Mouse (Mus musculus) right cerebral cortex, postnatal 25 days (tissue): Measurements from ENCODE around the gene Dcp1a.

Source experiments
- DNase-seq: peaks from one replicate; pipeline ENCODE4 v3.0.0; 2022

Dcp1a gene

DNA sequence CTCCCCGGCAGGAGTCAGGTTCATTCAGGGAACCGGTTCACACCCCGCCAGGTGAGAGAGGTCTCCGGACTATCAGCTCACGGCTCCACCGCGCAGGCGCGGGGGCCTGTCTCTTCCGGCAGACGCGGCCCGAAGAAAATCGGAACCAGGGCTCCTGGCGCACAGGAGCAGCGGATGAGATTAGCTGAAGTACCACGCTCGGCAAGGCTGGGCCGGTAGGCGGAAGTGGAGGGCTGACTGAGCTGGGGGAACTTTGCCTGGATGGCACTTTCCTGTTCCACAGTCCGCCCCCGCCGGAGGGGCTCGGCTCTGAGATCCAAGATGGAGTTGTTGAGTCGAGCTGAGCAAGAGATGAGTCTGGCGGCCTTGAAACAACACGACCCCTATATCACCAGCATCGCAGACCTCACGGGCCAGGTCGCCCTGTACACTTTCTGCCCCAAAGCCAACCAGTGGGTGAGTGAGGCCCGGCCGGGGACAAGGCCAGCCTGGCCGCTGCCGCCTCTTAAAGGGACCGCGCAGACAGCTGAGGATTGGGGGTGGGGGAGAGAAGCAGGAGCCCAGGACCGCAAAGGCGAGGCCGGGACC is at the start of gene Dcp1a:
Dcp1a (plus strand) TSS at position 175 of the 588 bp plus-strand sequence.
- peak; percentile 95 for DNase-seq

DNA sequence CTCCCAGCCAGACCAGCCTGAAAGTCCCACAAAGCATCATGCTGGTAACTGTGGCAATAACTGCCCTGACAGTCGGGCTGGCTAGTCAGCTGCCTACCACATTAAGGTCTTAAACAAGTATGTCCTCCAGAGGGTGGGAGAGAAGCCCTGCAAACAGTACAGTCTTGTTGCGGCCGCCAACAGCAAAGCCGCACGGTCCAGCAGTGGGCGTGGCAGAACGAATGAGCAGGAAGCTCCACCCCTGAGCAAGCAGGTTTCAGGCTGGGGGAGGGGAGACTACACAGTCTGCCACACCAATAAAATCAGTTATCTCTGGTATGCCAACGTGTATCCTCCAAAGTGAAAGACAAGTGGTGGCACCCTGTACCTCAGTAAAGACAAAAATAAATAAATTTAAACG is 49.7 kb upstream of the Dcp1a start:
- no peak for DNase-seq

DNA sequence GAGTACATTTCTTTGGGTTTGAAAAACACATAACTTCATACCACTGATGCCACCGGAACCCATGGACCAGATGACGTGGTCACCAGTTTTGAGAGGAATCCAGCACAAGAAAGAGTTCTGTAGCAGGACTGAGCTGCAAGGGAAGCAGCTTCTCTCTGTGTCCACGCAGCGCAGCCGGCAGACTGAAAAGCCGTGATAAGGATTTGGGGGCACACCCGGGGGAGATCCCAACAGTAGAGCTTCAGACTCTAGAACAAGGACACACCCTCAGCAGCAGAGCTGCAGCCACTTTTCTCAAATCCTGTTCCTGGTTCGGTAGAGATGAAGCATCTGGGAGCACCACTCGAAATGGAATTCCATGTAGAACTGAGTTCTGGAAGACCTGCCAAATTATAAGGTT is 49.3 kb upstream of the Dcp1a start:
- DNase-seq: no peak

DNA sequence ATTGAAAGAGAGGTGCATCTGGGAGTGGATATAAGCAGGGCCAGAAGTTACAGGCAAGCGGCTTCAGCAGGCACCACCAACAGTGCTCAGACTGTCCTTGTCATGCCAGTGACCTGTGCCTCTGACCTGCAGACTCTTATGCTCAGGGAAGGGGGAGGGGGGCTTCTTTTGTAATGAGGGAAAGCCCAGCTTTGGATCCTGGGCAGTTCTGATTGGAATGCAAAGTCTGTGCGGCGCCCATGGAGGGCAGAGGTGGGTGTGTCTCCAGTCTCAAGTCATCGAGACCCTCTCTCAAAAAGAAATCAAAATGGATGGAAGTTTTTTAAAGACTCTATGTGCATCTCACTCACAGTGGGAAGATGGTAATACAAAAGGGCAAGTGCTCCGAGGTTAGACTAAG is 48.9 kb upstream of the Dcp1a start:
- DNase-seq: no peak

DNA sequence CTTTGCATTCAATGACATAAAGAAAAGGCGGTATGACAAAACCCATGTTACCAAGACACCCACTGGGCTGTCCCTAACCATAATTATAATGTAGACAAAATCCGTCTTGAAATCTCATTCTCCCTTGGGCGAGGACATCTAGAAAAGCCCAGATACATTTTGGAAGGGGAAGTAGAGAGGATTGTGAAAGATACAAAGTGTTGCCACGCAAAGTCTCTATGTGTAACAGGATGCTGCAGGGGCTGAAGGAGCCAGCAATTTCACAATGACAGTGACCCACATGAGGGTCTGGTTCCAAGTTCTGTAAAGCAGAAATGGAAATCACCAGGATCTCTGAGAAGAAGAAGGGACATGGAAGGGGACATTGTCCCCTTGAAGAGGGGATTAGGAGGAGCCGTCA is 44.0 kb upstream of the Dcp1a start:
- DNase-seq: no peak

DNA sequence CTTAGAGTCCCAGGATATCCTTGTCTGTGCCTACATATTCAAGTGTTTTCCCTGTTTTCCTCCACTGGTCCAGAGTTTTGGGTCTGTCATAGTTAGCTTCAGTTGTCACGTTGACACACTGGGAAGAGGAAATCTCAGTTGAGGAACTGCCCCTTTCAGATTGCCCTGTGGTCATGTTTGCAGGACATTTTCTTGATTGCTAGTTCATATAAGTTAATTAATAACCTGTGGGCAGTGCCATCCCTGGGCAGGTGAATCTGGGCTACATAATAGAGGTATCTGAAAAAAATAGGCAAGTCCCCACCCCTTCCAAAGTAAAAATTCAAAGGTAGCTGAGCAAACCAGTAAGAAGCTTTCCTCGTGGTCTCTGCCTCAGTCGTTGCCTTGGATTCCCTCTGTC is 39.4 kb upstream of the Dcp1a start:
- no peak for DNase-seq

DNA sequence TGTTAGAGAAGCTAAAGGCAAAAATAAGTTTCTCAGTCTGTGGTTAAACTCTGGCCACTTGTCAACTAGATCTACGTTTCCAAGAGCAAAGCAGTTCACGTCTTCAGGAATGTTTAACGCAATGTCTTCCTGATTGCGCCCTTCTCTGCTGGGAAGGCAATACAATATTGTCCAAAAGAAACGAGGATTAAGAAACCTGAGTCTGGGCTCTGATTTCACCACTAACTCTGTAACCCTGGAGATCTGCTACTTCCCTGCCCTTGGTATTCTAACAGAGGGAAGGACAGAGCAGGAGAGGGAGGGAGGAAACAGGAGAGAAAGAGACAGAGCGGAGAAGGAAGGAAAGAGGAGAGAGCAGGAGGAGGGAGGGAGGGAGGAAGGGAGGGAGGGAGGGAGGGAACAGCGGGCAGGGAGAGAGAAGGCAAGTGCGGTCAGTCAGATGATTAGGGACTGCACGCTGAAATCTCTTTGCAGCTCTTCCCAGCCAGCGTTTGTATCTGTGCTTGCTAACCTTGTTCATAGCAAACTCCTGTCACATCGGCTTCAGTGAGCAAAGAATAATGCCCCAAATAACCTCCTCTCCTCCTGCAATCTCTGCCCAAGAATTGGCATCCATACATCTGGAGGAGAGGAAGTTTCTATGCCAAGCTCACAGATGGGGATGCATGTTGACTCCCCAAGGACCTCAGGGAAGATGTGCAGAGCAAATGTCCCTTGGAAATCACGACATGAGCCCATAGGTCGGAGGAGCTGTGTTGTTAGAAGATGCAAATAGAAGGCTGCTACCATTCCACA is 23.3 kb upstream of the Dcp1a start:
- no peak for DNase-seq

DNA sequence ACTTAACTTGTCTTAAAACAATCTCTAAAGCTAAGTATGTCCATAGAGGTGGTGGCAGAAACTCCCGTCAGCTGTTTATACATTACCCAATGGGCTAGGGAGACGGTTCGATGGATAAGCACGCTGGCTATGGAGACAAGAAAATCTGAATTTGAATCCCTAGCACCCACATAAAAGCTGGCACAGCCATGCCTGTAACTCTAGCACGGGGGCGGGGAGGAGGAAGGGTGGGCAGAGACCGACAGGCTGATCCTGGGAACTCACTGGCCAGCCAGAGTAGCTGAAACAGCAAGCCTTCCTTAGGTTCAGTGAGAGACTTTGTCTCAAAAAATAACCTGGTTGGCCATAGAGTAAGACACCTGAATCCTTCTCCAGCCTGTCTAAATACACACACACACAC is 21.9 kb upstream of the Dcp1a start:
- DNase-seq: peak; percentile 45

DNA sequence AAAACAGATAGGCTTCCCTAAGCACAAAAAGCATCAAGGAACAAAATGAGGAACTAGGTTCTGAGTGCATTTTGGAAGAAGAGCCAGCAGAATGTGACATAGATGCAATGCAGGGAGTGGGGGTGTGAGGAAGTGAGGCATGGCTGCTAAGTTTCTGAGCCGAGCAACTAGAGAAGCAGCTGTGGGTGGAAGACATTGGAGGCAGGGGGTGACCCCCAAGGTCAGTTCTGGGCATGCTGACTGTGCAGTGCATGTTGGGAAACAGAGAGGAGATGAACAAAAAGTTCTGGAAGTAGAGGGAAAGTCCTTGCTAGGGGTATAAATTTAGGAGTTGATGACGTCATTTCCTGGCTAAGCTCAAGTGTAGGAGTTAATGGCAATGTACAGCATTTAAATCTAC is 21.4 kb upstream of the Dcp1a start:
- DNase-seq: peak; percentile 54

DNA sequence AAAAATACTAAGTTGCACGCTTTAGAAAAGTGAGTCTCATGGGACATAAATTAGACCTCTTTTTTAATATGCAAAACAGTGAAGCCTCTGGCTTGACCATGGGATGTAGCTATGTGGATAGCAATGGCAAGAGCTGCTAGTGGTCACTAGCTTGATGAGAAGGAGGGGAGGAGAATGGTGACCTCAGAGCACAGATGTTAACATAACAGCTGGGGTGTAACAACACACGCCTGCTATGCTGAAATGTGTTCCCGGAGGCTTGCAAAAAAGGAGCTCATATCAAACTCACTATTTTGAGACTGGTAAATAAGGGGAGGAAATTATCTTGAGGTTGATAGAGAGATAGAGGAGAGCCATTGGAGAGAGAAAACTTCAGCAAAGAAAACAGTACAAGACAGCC is 20.5 kb upstream of the Dcp1a start:
- no peak for DNase-seq

DNA sequence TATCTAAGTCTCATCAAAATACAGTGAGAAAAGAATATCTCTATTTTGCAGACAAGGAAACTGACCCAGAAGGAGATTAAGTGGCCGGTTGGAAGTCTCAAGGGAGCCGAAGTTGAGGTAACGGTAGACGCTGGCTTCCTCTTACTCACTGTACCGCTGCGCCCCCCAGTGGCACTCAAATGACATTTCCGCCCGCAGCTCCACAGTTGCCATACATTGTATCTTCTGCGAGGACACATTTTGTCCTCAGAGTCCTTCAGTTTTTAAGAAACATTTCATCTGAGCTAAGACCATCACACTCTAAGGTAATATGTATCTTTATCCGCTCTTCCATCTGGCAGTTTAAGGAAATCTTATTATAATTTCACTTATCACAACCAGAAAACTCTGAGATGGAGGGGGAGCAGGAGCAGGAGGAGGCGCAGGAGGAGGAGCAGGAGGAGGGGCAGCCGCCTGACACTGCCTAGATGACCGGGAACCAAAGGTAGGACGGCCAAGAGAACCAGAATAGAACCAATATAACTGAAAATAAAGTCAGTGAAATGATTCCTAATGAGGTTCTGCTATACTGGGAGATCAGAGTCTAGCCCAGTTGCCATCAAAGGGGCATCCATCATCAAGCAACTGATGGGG is 19.3 kb upstream of the Dcp1a start:
- peak; percentile 72 for DNase-seq

DNA sequence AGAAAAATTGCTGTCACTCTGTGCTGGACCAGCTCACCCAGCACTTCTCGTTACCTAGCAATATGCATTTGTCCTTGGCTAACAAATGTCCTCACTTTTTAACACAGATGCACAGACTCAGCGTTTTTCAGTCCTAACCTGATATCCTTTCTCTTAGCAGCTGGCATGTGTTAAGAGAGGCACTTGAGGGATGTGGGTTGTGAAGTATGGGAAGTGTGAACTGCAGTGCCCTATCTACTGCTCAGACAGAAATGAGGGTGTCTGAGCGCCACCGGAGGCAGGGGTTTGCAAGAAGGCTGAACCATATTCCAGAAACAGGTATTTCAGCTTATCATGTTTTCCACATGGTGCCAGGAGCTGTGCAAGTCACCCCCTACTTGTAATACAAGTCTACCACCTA is 16.0 kb upstream of the Dcp1a start:
- DNase-seq: no peak

DNA sequence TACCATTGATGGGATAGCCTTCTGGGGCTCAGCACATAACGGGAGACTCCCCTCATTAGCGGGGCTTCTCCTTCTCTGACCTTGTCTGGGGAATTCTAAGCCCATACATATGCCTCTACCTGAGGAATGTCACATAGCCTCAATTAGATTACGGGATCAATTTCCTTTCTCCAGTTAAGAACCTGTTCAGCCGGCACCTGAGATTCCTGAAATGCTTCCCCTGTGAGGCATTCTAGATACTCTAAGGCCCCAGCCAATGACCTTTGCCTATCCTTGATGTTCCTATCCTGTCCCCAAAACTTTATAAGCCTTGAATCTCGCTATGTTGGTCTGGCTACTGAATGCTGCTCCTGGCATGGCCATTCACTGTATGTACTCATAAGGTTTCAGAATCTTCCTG is 5.7 kb upstream of the Dcp1a start:
- no peak for DNase-seq

DNA sequence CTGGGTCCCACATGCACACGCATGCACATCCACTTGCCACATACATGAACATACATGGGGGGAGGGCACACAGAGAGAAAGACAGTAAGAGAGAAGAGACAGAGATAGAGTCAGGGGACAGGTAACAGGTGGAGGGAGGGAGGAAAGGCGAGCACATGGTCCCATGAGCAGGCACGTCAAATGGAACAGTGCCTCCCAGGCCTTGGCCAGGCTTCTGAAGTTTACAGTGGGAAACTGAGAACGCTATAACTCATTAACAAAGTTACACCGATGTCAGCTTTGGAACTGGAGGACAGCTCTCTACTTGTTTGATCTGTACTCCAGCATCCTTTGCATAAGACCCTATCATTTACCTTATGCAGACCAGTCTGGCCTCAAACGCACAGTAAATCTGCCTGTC is 4.9 kb upstream of the Dcp1a start:
- DNase-seq: no peak

DNA sequence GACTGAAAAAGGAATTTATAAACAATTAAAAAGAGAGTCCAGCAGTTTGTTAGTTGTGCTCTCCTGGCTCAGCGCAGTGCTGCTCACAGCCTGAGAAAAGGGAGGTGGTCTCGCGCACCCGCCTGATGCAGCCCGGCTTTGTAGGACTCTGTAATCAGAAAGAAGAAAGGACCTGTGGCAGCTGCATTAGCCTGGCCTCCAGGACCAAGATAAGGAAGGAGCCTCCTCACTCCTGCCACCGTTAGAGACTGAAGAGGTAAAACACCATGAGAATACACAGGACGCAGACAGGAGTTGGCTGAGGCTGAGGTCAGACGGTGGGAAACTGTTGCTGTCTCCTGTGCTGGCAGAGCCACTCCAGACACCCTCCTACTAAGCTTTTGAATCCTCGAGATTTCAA is 12.0 kb downstream of the Dcp1a start, which contains the start of gene Cacna1d:
Cacna1d (minus strand) TSS at position 114 of the 400 bp plus-strand sequence.
- no peak for DNase-seq

DNA sequence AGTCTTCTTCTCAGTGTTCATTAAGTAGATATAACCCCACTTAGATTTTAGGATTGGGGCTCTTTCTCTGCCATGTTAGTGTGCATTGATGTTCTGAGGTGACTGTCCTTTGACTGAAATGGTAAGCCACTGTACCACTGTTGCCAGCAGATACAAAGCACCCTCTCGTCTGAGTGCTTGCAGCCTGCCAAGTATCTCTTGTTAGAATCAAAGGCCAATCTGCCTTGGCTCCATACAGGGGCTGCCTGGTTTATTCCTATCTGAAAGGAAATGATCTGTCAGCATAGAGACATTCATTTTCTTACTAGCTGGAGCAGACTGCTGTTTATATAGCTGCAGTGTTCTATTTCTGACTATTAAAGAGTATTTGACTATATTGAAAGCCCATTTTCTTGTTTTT is 13.9 kb downstream of the Dcp1a start:
- no peak for DNase-seq

DNA sequence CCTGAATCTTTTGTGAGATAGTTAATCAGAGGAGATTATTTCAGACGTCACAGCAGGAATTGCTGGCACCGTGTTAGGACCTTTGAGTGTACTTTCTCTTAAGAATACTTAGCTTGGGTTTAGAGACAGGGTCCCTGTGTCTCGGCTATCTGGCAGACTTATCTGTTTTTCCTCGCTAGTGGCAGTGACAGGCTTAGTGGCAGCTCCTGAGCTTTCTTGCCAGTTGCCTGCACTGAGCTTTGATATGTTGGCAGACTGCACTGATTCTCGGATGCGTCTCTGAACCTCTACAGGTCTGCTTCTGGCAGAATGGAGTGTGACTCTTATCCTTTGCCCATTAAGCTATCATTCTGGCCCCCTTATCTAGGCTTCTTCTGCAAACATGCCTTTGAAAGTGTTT is 15.7 kb downstream of the Dcp1a start:
- DNase-seq: no peak

DNA sequence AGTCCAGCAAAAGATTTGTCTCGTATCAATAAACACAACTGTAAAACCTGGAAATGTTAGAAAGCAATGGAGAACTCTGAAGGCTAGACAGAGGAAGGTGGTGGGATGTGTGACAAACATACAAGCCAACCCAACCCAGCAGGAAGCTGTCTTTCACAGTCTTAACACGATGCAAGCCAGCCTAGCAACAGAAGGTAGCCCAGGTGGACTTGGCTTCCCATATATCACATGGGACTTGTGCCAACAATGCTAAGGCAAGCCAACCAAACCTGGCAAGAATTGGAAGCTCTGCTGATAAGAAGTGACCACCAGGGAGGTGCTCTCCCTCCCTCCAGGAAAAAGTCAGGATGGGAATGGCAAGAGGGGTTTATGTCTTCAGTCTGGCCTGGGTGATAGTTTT is 18.9 kb downstream of the Dcp1a start:
- DNase-seq: no peak

DNA sequence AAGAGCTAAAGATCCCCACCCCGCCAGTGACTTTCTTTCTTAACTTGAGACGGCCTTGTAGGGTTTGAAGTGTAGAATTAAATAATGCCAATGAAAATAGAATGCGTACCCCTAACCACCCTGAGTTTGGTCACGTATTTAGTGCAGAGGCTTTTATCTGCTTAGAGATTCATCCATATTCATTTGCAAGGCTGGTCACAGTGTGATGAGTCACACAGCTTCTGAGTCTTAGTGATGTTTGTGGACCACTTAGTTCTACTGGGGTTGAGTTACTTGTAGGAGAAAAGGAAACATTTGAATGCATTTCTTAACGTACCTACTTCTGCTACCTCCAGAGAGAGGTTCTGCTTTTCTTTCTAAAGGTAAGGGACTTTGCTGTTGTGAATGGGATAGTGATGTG is 25.7 kb downstream of the Dcp1a start:
- no peak for DNase-seq

DNA sequence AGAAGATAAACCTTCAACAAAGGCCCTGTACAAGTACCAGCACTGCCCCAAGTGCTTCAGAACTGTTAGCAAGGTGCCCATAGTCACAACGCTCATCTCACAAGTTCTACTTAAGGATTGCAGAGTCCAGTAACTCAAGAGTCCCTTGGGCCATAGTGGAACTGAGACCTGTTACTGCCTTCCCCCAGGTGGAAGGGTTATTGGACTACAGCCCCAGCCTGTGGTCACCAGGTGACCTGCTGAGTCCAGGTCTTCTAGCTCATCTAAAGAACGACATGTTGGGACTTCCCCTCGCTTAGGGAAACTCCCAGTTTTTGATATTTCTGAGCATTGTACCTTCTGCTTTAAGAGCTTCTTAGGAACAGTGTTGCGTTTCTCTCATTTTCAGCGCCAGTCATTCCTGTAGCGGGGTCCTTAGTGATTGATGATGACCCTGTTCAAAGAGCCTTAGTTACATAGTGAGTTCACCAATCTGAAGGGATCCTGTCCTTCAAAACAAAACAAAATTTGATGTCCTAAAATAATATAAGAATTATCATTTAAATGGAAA is 31.0 kb downstream of the Dcp1a start:
- DNase-seq: no peak

DNA sequence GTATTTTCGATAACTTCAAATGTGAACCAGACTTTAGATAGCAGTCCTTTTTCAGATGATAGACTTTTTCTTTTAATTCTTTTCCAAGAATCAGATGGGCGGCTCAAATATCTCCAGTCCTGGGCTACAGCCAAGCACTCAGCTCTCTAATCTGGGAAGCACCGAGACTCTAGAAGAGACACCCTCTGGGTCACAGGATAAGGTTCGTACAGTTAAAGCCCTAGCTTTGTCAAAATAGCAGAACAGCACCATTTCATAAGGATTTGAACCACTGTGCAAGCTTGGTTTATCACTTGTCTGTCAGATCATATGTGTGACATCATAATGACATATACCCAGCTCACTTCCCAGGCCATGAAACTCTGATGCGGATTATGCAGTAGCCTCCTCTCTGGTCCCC is 33.6 kb downstream of the Dcp1a start:
- no peak for DNase-seq

DNA sequence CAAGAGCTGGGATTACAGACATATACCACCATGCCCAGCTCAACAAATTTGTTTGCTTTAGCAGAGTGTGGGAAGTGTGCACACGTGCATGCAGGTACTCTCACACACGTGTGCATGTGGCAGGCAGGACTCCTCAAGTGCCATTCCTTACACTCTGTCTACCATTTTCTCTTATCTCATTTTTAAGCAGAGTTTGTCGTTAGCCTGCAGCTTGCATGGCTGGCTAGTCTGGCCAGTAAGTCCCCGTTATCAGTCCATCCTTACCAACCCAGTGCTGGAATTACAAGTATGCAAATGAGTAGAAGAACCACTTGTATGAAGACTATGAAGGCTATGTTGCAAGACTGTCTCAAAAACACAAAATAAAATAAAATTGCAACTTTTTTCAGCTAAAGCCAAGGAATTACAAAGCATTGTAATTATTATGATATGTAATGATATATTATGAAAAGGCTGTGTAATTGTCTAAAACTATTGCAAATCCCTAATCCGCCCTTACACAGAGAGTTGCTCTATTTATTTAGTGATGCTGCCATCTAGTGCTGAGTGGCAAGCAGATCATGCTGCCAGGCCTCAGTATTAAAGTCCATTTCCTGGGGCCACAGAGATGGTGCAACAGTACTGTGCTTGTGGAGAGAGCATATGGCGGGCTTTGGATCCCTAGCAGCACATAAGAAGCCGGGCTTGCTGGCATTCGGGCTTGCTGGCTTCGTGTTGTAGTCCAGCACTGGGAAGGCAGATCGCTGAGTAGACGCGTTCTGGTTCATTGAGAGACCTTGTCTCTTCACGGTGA is 36.8 kb downstream of the Dcp1a start:
- no peak for DNase-seq

DNA sequence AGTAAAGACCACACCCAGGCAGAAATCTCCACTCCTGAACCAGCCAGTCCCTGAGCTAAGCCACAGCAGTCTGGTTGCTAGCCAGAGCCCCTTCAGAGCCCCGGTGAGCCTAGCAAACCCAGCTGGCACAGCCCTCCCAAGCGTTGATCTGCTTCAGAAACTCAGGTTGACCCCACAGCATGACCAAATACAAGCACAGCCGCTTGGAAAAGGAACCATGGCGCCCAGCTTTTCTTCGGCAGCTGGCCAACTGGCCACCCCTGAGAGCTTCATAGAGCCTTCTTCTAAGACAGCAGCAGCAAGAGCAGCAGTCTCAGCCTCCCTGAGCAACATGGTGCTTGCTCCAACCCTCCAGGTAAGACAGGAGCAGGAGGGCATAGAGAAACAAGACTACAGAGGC is 40.0 kb downstream of the Dcp1a start:
- no peak for DNase-seq
